In genomic region chr19:44195138-44195537, GRCm38 (mm10) we compare ENCODE assay signal across 9 mouse cellular contexts. TPM values are rescaled to one million over a fixed set of nuclear protein-coding genes. Genes with fewer than 3 reads are reported as not detected.
DNase-seq lines count a peak whose midpoint lies in the region; ATAC-seq lines count a peak whose summit lies in the region.
"Had no signal": no experiment of that assay in that cellular context is flagged by ENCODE, and none has a peak within 500 bp of the region (broad histone marks: within the 10 kb centered on the region; RNA-seq: fewer than 3 reads in every experiment).

No protein-coding gene starts in this region.

- peak; percentile 52; the same call in 1 of the 2 replicates for ATAC-seq in forebrain, embryonic 16.5 days
- ATAC-seq in liver, embryonic 11.5 days (replicated peaks; ENCODE audit: low FRiP score), result no peak

- no peak overlapping the region for H3K4me3 ChIP-seq in forebrain, embryonic 16.5 days (replicated peaks; ENCODE audit: low read length)
- no peak overlapping the region for H3K4me3 ChIP-seq in liver, embryonic 11.5 days (ENCODE audit: low read depth, low read length)
- H3K4me3 ChIP-seq: limb, embryonic 13.5 days had no signal

- H3K27ac ChIP-seq in forebrain, embryonic 16.5 days (ENCODE audit: low read length), result no peak overlapping the region
- no peak overlapping the region for H3K27ac ChIP-seq in liver, embryonic 11.5 days (ENCODE audit: low read depth, low read length)
- H3K27ac ChIP-seq: limb, embryonic 13.5 days had no signal

- no peak overlapping the region for H3K4me2 ChIP-seq in forebrain, embryonic 16.5 days (ENCODE audit: low read length)
- no peak overlapping the region for H3K4me2 ChIP-seq in liver, embryonic 11.5 days
- H3K4me2 ChIP-seq: limb, embryonic 13.5 days had no signal

- WGBS in forebrain, embryonic 16.5 days, result 9% methylated on average over 7 of the region's 7 CpGs
- WGBS in liver, embryonic 11.5 days, result 18% methylated on average over 7 of the region's 7 CpGs

- no peaks in the 10 kb centered on the region for H3K4me1 ChIP-seq in forebrain, embryonic 16.5 days (replicated peaks; ENCODE audit: control insufficient read depth, insufficient read depth, low read length)
- H3K4me1 ChIP-seq in liver, embryonic 11.5 days (replicated peaks; ENCODE audit: control insufficient read depth, insufficient read depth, low read length), result peaks cover 5% of the 10 kb centered on the region; the same call in 1 of the 2 replicates
- H3K4me1 ChIP-seq: limb, embryonic 13.5 days had no signal

- no peaks in the 10 kb centered on the region for H3K36me3 ChIP-seq in forebrain, embryonic 16.5 days (ENCODE audit: control insufficient read depth, insufficient read depth)
- H3K36me3 ChIP-seq in liver, embryonic 11.5 days (ENCODE audit: control insufficient read depth, insufficient read depth, low read length), result no peaks in the 10 kb centered on the region
- H3K36me3 ChIP-seq: limb, embryonic 13.5 days had no signal

- H3K9me3 ChIP-seq in forebrain, embryonic 16.5 days (ENCODE audit: control insufficient read depth, low read length), result no peaks in the 10 kb centered on the region
- H3K9me3 ChIP-seq in liver, embryonic 11.5 days (ENCODE audit: control insufficient read depth, low read length), result no peaks in the 10 kb centered on the region
- H3K9me3 ChIP-seq: limb, embryonic 13.5 days had no signal

- H3K27me3 ChIP-seq in forebrain, embryonic 16.5 days (replicated peaks; ENCODE audit: control insufficient read depth, insufficient read depth, low read length), result no peaks in the 10 kb centered on the region
- peaks cover 5% of the 10 kb centered on the region; the same call in 1 of the 2 replicates for H3K27me3 ChIP-seq in liver, embryonic 11.5 days (replicated peaks; ENCODE audit: control insufficient read depth, insufficient read depth, low read length)
- H3K27me3 ChIP-seq: limb, embryonic 13.5 days had no signal

- DNase-seq in 3T3-L1 (ENCODE audit: low read depth, low spot score) (peak; percentile 75), ES-CJ7 (ENCODE audit: low read depth, low spot score) (peak; percentile 68)
- DNase-seq in c-Kit-positive CD71-positive TER-119-positive erythroid progenitor cells, embryonic 14.5 days (ENCODE audit: low spot score), result peak; percentile 50
- peak; percentile 52 for DNase-seq in kidney, adult 9 months
- DNase-seq in liver, embryonic 11.5 days (ENCODE audit: low spot score), result peak; percentile 47
- peak; percentile 80 for DNase-seq in retina, postnatal 1 day
- peak; percentile 40 to 76 for DNase-seq in urinary bladder, postnatal 4 days (ENCODE audit: low spot score in 2 of 2)

- H3K9ac ChIP-seq in forebrain, embryonic 16.5 days (replicated peaks; ENCODE audit: low read depth, low read length), result no peak overlapping the region
- no peak overlapping the region for H3K9ac ChIP-seq in liver, embryonic 11.5 days (ENCODE audit: low read depth, low read length)
- H3K9ac ChIP-seq: limb, embryonic 13.5 days had no signal

RNA-seq across cellular contexts. Expression of gene Pkd2l1, which starts 2.9 kb away (rescaled TPM):
- not detected in 2 replicates for polyA plus RNA-seq in forebrain, embryonic 16.5 days (2015; fragmentation: Nextera tagmentation; extraction: Ambion mirVana)
- not detected in 2 replicates for polyA plus RNA-seq in liver, embryonic 11.5 days (2014; fragmentation: Nextera tagmentation; extraction: Ambion mirVana)
- polyA plus RNA-seq: limb, embryonic 13.5 days had no signal

RNA-seq across cellular contexts. Expression of gene Scd3, which starts 7.9 kb away (rescaled TPM):
- polyA plus RNA-seq in forebrain, embryonic 16.5 days (2015; fragmentation: Nextera tagmentation; extraction: Ambion mirVana), result 1.8 and 2.1 TPM in 2 replicates
- not detected in 2 replicates for polyA plus RNA-seq in liver, embryonic 11.5 days (2014; fragmentation: Nextera tagmentation; extraction: Ambion mirVana)
- polyA plus RNA-seq: limb, embryonic 13.5 days had no signal

RNA-seq across cellular contexts. Expression of gene Bloc1s2, which starts 48.9 kb away (rescaled TPM):
- 150 and 152 TPM in 2 replicates for polyA plus RNA-seq in forebrain, embryonic 16.5 days (2015; fragmentation: Nextera tagmentation; extraction: Ambion mirVana)
- polyA plus RNA-seq in liver, embryonic 11.5 days (2014; fragmentation: Nextera tagmentation; extraction: Ambion mirVana), result 83.3 and 93.0 TPM in 2 replicates

RNA-seq across cellular contexts. Expression of gene Cwf19l1, which starts 59.5 kb away (rescaled TPM):
- 39.7 and 44.0 TPM in 2 replicates for polyA plus RNA-seq in forebrain, embryonic 16.5 days (2015; fragmentation: Nextera tagmentation; extraction: Ambion mirVana)
- polyA plus RNA-seq in liver, embryonic 11.5 days (2014; fragmentation: Nextera tagmentation; extraction: Ambion mirVana), result 39.7 and 42.3 TPM in 2 replicates
